Mouse (Mus musculus) stomach, embryonic 15.5 days (tissue): Measurements from ENCODE around the gene Eid2b. TPM values are rescaled to one million over a fixed set of nuclear protein-coding genes. Genes with fewer than 3 reads are reported as not detected.
A peak's percentile ranks its signal among the peaks of the same experiment; 100 is the strongest.

Source experiments
- ATAC-seq: fragments of 200-750 bp; cut with Nextera tagmentation; 2 replicates; pipeline ENCODE4 v1.8.0; 2017; ENCODE audit warnings: low read depth, moderate number of reproducible peaks, moderate TSS enrichment; ENCODE audit not compliant: insufficient read depth, low FRiP score
- H3K27ac ChIP-seq: fragments of 300-500 bp; sonication (generic); 2 replicates; pipeline ENCODE4 v1.5.1; 2015; ENCODE audit warnings: mild to moderate bottlenecking, inconsistent platforms
- H3K27me3 ChIP-seq: fragments of 300-500 bp; sonication (generic); replicated peaks from 2 replicates; pipeline ENCODE4 v1.6.1; 2015; ENCODE audit warnings: inconsistent platforms
- H3K36me3 ChIP-seq: fragments of 300-500 bp; sonication (generic); 2 replicates; pipeline ENCODE4 v1.6.1; 2015; ENCODE audit warnings: inconsistent platforms
- H3K4me1 ChIP-seq: fragments of 300-500 bp; sonication (generic); 2 replicates; pipeline ENCODE4 v1.6.1; 2015; ENCODE audit warnings: inconsistent platforms
- H3K4me2 ChIP-seq: fragments of 300-500 bp; sonication (generic); 2 replicates; pipeline ENCODE4 v1.6.1; 2015; ENCODE audit warnings: mild to moderate bottlenecking, inconsistent platforms
- H3K4me3 ChIP-seq: fragments of 300-500 bp; sonication (generic); replicated peaks from 2 replicates; pipeline ENCODE4 v1.5.1; 2015; ENCODE audit warnings: inconsistent platforms
- H3K9ac ChIP-seq: fragments of 300-500 bp; sonication (generic); 2 replicates; pipeline ENCODE4 v1.6.1; 2015; ENCODE audit warnings: inconsistent platforms
- H3K9me3 ChIP-seq: fragments of 300-500 bp; sonication (generic); 2 replicates; pipeline ENCODE4 v1.6.1; 2016; ENCODE audit warnings: inconsistent platforms
- WGBS: fragments of 180-500 bp; shearing (Covaris S2); methylation state at CpG from one replicate; pipeline ENCODE4 v1.1.7; 2015; 5-methylcytosine and 5-hydroxymethylcytosine counted together
- polyA plus RNA-seq: library from polyadenylated mRNA; unstranded; fragments of >200 nt; fragmentation: Nextera tagmentation; extraction: Ambion mirVana; gene quantifications from 2 replicates; pipeline ENCODE4 v1.2.1, GENCODE M21; 2015

The Eid2b gene
- polyA plus RNA-seq, 1 experiment from 2014 or later, result 12.0 TPM

GRCm38 (mm10) chr7:28268576-28268975, 9.0 kb upstream of the Eid2b start:
- no peak for ATAC-seq
- Histone ChIP-seq H3K9ac (peak overlapping the region; percentile 98), H3K9me3 (no peaks in the 10 kb centered on the region), H3K27ac (peak overlapping the region; percentile 86), H3K4me2 (peak overlapping the region; percentile 67), H3K27me3 (no peaks in the 10 kb centered on the region), H3K4me3 (peak overlapping the region; percentile 86), H3K4me1 (0 out of 2 replicates have a peak, but pooled peaks cover 4% of the 10 kb centered on the region), H3K36me3 (peaks cover 7% of the 10 kb centered on the region; the same call in 1 of the 2 replicates)
- 24% methylated on average over 16 of the region's 16 CpGs for WGBS

GRCm38 (mm10) chr7:28269355-28269754, 8.2 kb upstream of the Eid2b start:
- ATAC-seq, result no peak
- H3K9ac ChIP-seq, result no peak overlapping the region
- H3K36me3 ChIP-seq, result peaks cover 7% of the 10 kb centered on the region; the same call in 1 of the 2 replicates
- no peak overlapping the region for H3K4me3 ChIP-seq
- no peaks in the 10 kb centered on the region for H3K9me3 ChIP-seq
- H3K27me3 ChIP-seq, result no peaks in the 10 kb centered on the region
- H3K4me2 ChIP-seq, result 0 out of 2 replicates have a peak overlapping the region, but pooled peaks have one; percentile 67
- WGBS, result 92% methylated on average over 12 of the region's 12 CpGs
- 0 out of 2 replicates have a peak, but pooled peaks cover 4% of the 10 kb centered on the region for H3K4me1 ChIP-seq
- no peak overlapping the region for H3K27ac ChIP-seq

GRCm38 (mm10) chr7:28271761-28272160, 5.8 kb upstream of the Eid2b start:
- Histone ChIP-seq H3K27ac (no peak overlapping the region), H3K36me3 (peaks cover 7% of the 10 kb centered on the region; the same call in 1 of the 2 replicates), H3K9ac (no peak overlapping the region), H3K4me1 (0 out of 2 replicates have a peak, but pooled peaks cover 4% of the 10 kb centered on the region), H3K9me3 (no peaks in the 10 kb centered on the region), H3K27me3 (no peaks in the 10 kb centered on the region), H3K4me2 (no peak overlapping the region), H3K4me3 (no peak overlapping the region)
- no peak for ATAC-seq
- whole genome bisulfite sequencing, result 68% methylated on average over 3 of the region's 3 CpGs

GRCm38 (mm10) chr7:28277237-28277614, 313 bp upstream of the Eid2b start:
- Histone ChIP-seq H3K27me3 (no peaks in the 10 kb centered on the region), H3K4me2 (no peak overlapping the region), H3K36me3 (no peaks in the 10 kb centered on the region), H3K9me3 (no peaks in the 10 kb centered on the region), H3K4me1 (peaks cover 7% of the 10 kb centered on the region), H3K9ac (no peak overlapping the region), H3K4me3 (no peak overlapping the region), H3K27ac (no peak overlapping the region)
- ATAC-seq, result no peak
- 53% methylated on average over 8 of the region's 8 CpGs for WGBS

GRCm38 (mm10) chr7:28278279-28278652, 727 bp downstream of the Eid2b start:
- peak overlapping the region; percentile 93 for H3K4me2 ChIP-seq
- H3K4me1 ChIP-seq, result peaks cover 7% of the 10 kb centered on the region
- H3K27ac ChIP-seq, result peak overlapping the region; percentile 80; the same call in 1 of the 2 replicates
- H3K4me3 ChIP-seq, result peak overlapping the region; percentile 80
- H3K9me3 ChIP-seq, result no peaks in the 10 kb centered on the region
- peak overlapping the region; percentile 82 for H3K9ac ChIP-seq
- H3K27me3 ChIP-seq, result no peaks in the 10 kb centered on the region
- no peak for ATAC-seq
- no peaks in the 10 kb centered on the region for H3K36me3 ChIP-seq
- WGBS, result 87% methylated on average over 7 of the region's 7 CpGs

- H3K27me3 ChIP-seq, result no peaks in the 10 kb centered on the region
- no peak overlapping the region for H3K9ac ChIP-seq
- no peaks in the 10 kb centered on the region for H3K36me3 ChIP-seq
- ATAC-seq, result no peak
- no peak overlapping the region for H3K27ac ChIP-seq
- H3K4me2 ChIP-seq, result no peak overlapping the region
- 69% methylated on average over 7 of the region's 7 CpGs for WGBS
- H3K4me1 ChIP-seq, result peaks cover 7% of the 10 kb centered on the region
- H3K9me3 ChIP-seq, result no peaks in the 10 kb centered on the region
- no peak overlapping the region for H3K4me3 ChIP-seq
Observed at GRCm38 (mm10) chr7:28280630-28281029, 3.1 kb downstream of the Eid2b start.

- 2% methylated on average over 18 of the region's 18 CpGs for WGBS
- no peak overlapping the region for H3K9ac ChIP-seq
- peaks cover 15% of the 10 kb centered on the region for H3K4me1 ChIP-seq
- H3K36me3 ChIP-seq, result no peaks in the 10 kb centered on the region
- no peak overlapping the region for H3K27ac ChIP-seq
- peaks cover 61% of the 10 kb centered on the region for H3K27me3 ChIP-seq
- H3K9me3 ChIP-seq, result no peaks in the 10 kb centered on the region
- peak overlapping the region; percentile 30 for H3K4me3 ChIP-seq
- H3K4me2 ChIP-seq, result peak overlapping the region; percentile 65
- ATAC-seq, result no peak
Observed at GRCm38 (mm10) chr7:28290165-28290564, 12.6 kb downstream of the Eid2b start.

GRCm38 (mm10) chr7:28290638-28291590, 13.4 kb downstream of the Eid2b start, which contains the start of gene Selenov:
TSS of gene Selenov (minus strand) at chr7:28291186.
- Histone ChIP-seq H3K9me3 (no peaks in the 10 kb centered on the region), H3K4me2 (peak within 1 kb of the TSS; percentile 65), H3K9ac (no peak within 1 kb of the TSS), H3K36me3 (no peaks in the 10 kb centered on the region), H3K4me1 (peaks cover 15% of the 10 kb centered on the region), H3K27me3 (peaks cover 63% of the 10 kb centered on the region), H3K27ac (no peak within 1 kb of the TSS), H3K4me3 (peak within 1 kb of the TSS; percentile 30)
- ATAC-seq, result no peak
- 1% methylated on average over 52 of the region's 52 CpGs for WGBS

GRCm38 (mm10) chr7:28294481-28294880, 16.9 kb downstream of the Eid2b start:
- H3K36me3 ChIP-seq, result no peaks in the 10 kb centered on the region
- peak overlapping the region; percentile 80 for H3K4me2 ChIP-seq
- no peak overlapping the region for H3K27ac ChIP-seq
- 4% methylated on average over 63 of the region's 63 CpGs for WGBS
- ATAC-seq, result peak; percentile 56
- peaks cover 21% of the 10 kb centered on the region for H3K4me1 ChIP-seq
- H3K9ac ChIP-seq, result no peak overlapping the region; the same call in 1 of the 2 replicates
- H3K9me3 ChIP-seq, result no peaks in the 10 kb centered on the region
- peaks cover 79% of the 10 kb centered on the region for H3K27me3 ChIP-seq
- H3K4me3 ChIP-seq, result peak overlapping the region; percentile 47

- WGBS, result 21% methylated on average over 43 of the region's 43 CpGs
- 0 out of 2 replicates have a peak overlapping the region, but pooled peaks have one; percentile 13 for H3K4me3 ChIP-seq
- H3K4me2 ChIP-seq, result peak overlapping the region; percentile 33
Observed at GRCm38 (mm10) chr7:28298837-28299625, 21.5 kb downstream of the Eid2b start.

GRCm38 (mm10) chr7:28301616-28302433, 24.3 kb downstream of the Eid2b start, which contains the start of gene Dll3:
TSS of gene Dll3 (minus strand) at chr7:28302238.
- Histone ChIP-seq H3K4me3 (peak within 1 kb of the TSS; percentile 24), H3K4me2 (peak within 1 kb of the TSS; percentile 61), H3K27me3 (peaks cover 47% of the 10 kb centered on the region), H3K9me3 (no peaks in the 10 kb centered on the region), H3K9ac (no peak within 1 kb of the TSS), H3K27ac (no peak within 1 kb of the TSS), H3K36me3 (peaks cover 19% of the 10 kb centered on the region), H3K4me1 (peaks cover 20% of the 10 kb centered on the region; the same call in 1 of the 2 replicates)
- ATAC-seq, result 0 out of 2 replicates have a peak, but pooled peaks have one; percentile 30
- WGBS, result 2% methylated on average over 30 of the region's 30 CpGs

More at GRCm38 (mm10) chr7:28298837-28299625, 21.5 kb downstream of the Eid2b start:
- Histone ChIP-seq H3K27ac (no peak overlapping the region), H3K36me3 (no peaks in the 10 kb centered on the region), H3K9me3 (no peaks in the 10 kb centered on the region), H3K9ac (no peak overlapping the region), H3K4me1 (peaks cover 24% of the 10 kb centered on the region; the same call in 1 of the 2 replicates), H3K27me3 (peaks cover 65% of the 10 kb centered on the region)
- ATAC-seq, result no peak
